Mouse (Mus musculus) adrenal gland, postnatal 36 days (tissue): ENCODE data around the gene Ube2dnl2. TPM values are rescaled to one million over a fixed set of nuclear protein-coding genes. Genes with fewer than 3 reads are reported as not detected.

Experiments
- DNase-seq, 2 experiments: peaks; one replicate each; pipeline ENCODE4 v3.0.0; 2021; ENCODE audit warnings: mixed read lengths in 1 of 2
- long read RNA-seq, 2 experiments: library from polyadenylated mRNA; stranded (forward); transcript quantifications; one replicate each; pipeline ENCODE4 v2.0.0; 2021; ENCODE audit warnings: borderline sequencing depth in 2 of 2
- total RNA-seq, 2 experiments: library from RNA; stranded (reverse); gene quantifications; 2 replicates each; pipeline ENCODE4 v1.2.3; 2021

Gene Ube2dnl2
- total RNA-seq = not detected
- long read RNA-seq, experiment 1 = 0 reads
- long read RNA-seq, experiment 2 = 0 reads

- no peak for DNase-seq
Measured at GRCm38 (mm10) chrX:114907282-114907681, at the start of gene Ube2dnl2. TSS of gene Ube2dnl2 (plus strand) at chrX:114907582.

GRCm38 (mm10) chrX:114895489-114895888 is 11.9 kb upstream of the Ube2dnl2 start:
- DNase-seq = no peak

GRCm38 (mm10) chrX:114897506-114897905 is 9.9 kb upstream of the Ube2dnl2 start:
- no peak for DNase-seq

DNA sequence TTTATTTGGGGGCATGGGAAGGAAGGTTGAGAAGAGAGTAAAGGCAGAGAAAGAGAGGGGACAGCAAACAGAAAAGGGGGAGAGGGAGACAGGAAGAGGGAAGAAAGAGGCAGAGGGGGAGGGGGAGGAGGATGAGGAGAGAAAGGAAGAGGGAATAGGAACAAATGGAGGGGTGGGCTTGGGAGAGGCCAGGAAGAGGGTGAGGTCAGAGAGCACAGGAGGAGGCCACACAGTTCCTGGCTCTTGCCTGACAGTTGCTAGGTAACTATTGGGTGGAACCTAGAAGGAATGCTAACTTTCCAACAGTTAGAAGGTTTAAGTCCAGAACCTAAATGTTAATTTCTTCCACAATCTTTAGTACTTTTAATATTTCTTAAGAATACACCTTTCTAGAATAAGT is 4.0 kb upstream of the Ube2dnl2 start:
- DNase-seq = no peak

- DNase-seq = no peak
Measured at GRCm38 (mm10) chrX:114904712-114905111, 2.7 kb upstream of the Ube2dnl2 start, which contains the start of gene Ube2dnl1. TSS of gene Ube2dnl1 (plus strand) at chrX:114905012.

- DNase-seq = no peak
Measured at GRCm38 (mm10) chrX:114955066-114955465, 47.7 kb downstream of the Ube2dnl2 start.

Other genes starting within 250 kb of the Ube2dnl2 start
- not detected for gene Ube2dnl1, start 2.6 kb upstream of the Ube2dnl2 start, total RNA-seq